Comparison of ENCODE assay signal across 19 mouse cellular contexts in the genomic region with DNA sequence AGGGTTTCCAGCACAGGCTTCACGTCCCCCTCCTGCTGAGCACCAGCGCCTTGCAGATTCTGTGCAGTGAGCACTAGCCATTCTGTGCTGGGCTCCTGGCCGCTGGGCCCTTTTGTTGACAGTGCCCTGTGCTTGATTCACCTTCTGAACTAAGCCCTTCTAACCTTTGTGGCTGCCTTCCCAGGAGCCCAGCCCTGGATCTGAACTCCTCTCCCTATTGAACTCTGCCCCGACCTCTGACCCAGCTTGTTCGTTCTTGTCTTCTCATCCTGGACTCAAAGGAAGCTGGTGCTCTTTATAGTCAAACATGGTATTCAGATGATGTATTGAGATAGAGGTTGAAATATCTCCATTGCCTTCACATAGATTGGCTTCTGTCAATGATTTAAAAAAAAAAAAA. TPM values are rescaled to one million over a fixed set of nuclear protein-coding genes. Genes with fewer than 3 reads are reported as not detected.
"Had no signal": no experiment of that assay in that cellular context is flagged by ENCODE, and none has a peak within 500 bp of the region (broad histone marks: within the 10 kb centered on the region; RNA-seq: fewer than 3 reads in every experiment).

No protein-coding gene starts in this region.

- DNase-seq: liver, postnatal 0 days; lung, adult 2 months; lung, postnatal 14 days; lung, postnatal 36 days; retina, postnatal 1 day; right cerebral cortex, adult 18-20 months; right cerebral cortex, postnatal 25 days; right cerebral cortex, postnatal 4 days; spleen, adult 18-20 months; thymus, adult 18-20 months; thymus, postnatal 25 days; thymus, postnatal 4 days had no signal

- ATAC-seq: liver, postnatal 0 days; lung, postnatal 0 days; midbrain, embryonic 13.5 days; midbrain, embryonic 15.5 days had no signal

RNA-seq across cellular contexts. Expression of a gene that starts 10.0 kb away (rescaled TPM):
- total RNA-seq: megakaryocyte progenitor cell, adult 5-6 weeks; midbrain, postnatal 0 days; monocyte, adult 5-6 weeks; neutrophil, adult 5-6 weeks had no signal

RNA-seq across cellular contexts. Expression of a gene that starts 38.2 kb away (rescaled TPM):
- total RNA-seq: monocyte, adult 5-6 weeks; neutrophil, adult 5-6 weeks had no signal
